Mouse (Mus musculus) liver, postnatal 0 days (tissue): ENCODE data around the gene Prpf6. TPM values are rescaled to one million over a fixed set of nuclear protein-coding genes. Genes with fewer than 3 reads are reported as not detected.

Experiments
- ATAC-seq: fragments of 200-750 bp; cut with Nextera tagmentation; 2 replicates; pipeline ENCODE4 v1.8.0; 2017; ENCODE audit warnings: mild to moderate bottlenecking, moderate library complexity
- DNase-seq: peaks from one replicate; pipeline ENCODE4 v3.0.0-alpha.2; 2016
- H3K27ac ChIP-seq: fragments of 300-500 bp; sonication (generic); 2 replicates; pipeline ENCODE4 v1.5.1; 2014; ENCODE audit warnings: antibody characterized with exemption, moderate library complexity, mild to moderate bottlenecking, low read depth
- H3K27me3 ChIP-seq: fragments of 300-500 bp; sonication (generic); 2 replicates; pipeline ENCODE4 v1.6.1; 2014; ENCODE audit warnings: low read length, control low read depth, mixed read lengths; ENCODE audit not compliant: insufficient read depth
- H3K36me3 ChIP-seq: fragments of 300-500 bp; sonication (generic); replicated peaks from 2 replicates; pipeline ENCODE4 v1.6.1; 2014; ENCODE audit warnings: mild to moderate bottlenecking, control low read depth, low read length, moderate library complexity, mixed read lengths; ENCODE audit not compliant: insufficient read depth
- H3K4me1 ChIP-seq: fragments of 300-500 bp; sonication (generic); 2 replicates; pipeline ENCODE4 v1.6.1; 2014; ENCODE audit warnings: antibody characterized with exemption, mild to moderate bottlenecking, control low read depth; ENCODE audit not compliant: insufficient read depth
- H3K4me2 ChIP-seq: fragments of 300-500 bp; sonication (generic); 2 replicates; pipeline ENCODE4 v1.6.1; 2014; ENCODE audit warnings: low read depth, mild to moderate bottlenecking, low read length, moderate library complexity, mixed read lengths
- H3K4me3 ChIP-seq: fragments of 300-500 bp; sonication (generic); 2 replicates; pipeline ENCODE4 v1.5.1; 2014; ENCODE audit warnings: low read depth, low read length
- H3K9ac ChIP-seq: fragments of 300-500 bp; sonication (generic); replicated peaks from 2 replicates; pipeline ENCODE4 v1.6.1; 2014; ENCODE audit warnings: mild to moderate bottlenecking, moderate library complexity
- H3K9me3 ChIP-seq: fragments of 300-500 bp; sonication (generic); 2 replicates; pipeline ENCODE4 v1.6.1; 2016; ENCODE audit warnings: mild to moderate bottlenecking, control low read depth, low read length, mixed read lengths
- CTCF ChIP-seq: sonication (generic); IDR thresholded peaks from 2 replicates; pipeline ENCODE4 v1.5.1; 2016; ENCODE audit warnings: antibody characterized with exemption, low read depth
- EP300 ChIP-seq: IDR thresholded peaks from 2 replicates; pipeline ENCODE4 v1.6.1; 2016; ENCODE audit warnings: antibody characterized with exemption, low read depth, mild to moderate bottlenecking
- WGBS: fragments of 180-500 bp; shearing (Covaris S2); extraction: QIAGEN DNeasy Blood & Tissue Kit; methylation state at CpG from one replicate; pipeline ENCODE4 v1.1.7; 2014; ENCODE audit not compliant: insufficient replicate concordance; 5-methylcytosine and 5-hydroxymethylcytosine counted together
- polyA plus RNA-seq: library from polyadenylated mRNA; unstranded; fragments of >200 nt; fragmentation: Nextera tagmentation; extraction: Ambion mirVana; gene quantifications from 2 replicates; pipeline ENCODE4 v1.2.1, GENCODE M21; 2015

Gene Prpf6
- polyA plus RNA-seq, 1 experiment from 2014 or later, result 17.5 TPM

GRCm38 (mm10) chr2:181578790-181579618, 12.7 kb upstream of the Prpf6 start:
- H3K9me3 ChIP-seq, result no peaks in the 10 kb centered on the region
- H3K27ac ChIP-seq, result no peak overlapping the region
- no peak overlapping the region for H3K4me3 ChIP-seq
- no peak for TF ChIP-seq CTCF
- TF ChIP-seq EP300, result no peak
- H3K9ac ChIP-seq, result peak overlapping the region; percentile 30
- ATAC-seq (no peak), DNase-seq (peak; percentile 14)
- no peaks in the 10 kb centered on the region; the same call in 1 of the 2 replicates for H3K36me3 ChIP-seq
- no peaks in the 10 kb centered on the region for H3K27me3 ChIP-seq
- WGBS, result 59% methylated on average over 5 of the region's 5 CpGs
- no peak overlapping the region for H3K4me2 ChIP-seq
- H3K4me1 ChIP-seq, result peaks cover 50% of the 10 kb centered on the region

DNA sequence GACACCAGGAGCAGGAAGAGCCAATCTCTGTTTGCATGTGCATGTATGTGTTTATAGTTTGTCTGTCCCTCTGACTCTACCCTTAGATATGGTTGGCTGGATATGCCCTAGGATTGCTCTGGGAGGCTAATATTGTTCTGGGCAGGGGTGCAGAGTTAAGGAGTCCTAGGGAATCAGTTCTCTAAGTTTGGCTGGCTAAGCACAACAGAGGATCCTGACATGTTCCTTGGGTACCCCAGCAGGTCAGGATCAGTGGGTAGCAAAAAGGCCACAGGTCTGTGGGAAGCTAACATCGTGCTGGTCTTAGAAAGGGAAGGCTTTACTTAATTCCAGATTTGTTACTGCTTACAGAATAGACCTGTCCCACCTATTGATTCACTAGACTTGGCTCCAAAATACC, 12.0 kb upstream of the Prpf6 start:
- H3K9ac ChIP-seq, result peak overlapping the region; percentile 30; the same call in 1 of the 2 replicates
- DNase-seq, result peak; percentile 9
- peaks cover 7% of the 10 kb centered on the region for H3K36me3 ChIP-seq
- H3K4me2 ChIP-seq, result no peak overlapping the region
- no peaks in the 10 kb centered on the region for H3K9me3 ChIP-seq
- no peak overlapping the region for H3K4me3 ChIP-seq
- TF ChIP-seq CTCF (no peak), EP300 (no peak)
- H3K27ac ChIP-seq, result no peak overlapping the region
- no peak for ATAC-seq
- WGBS, result 80% methylated on average over 1 of the region's 1 CpGs
- H3K27me3 ChIP-seq, result no peaks in the 10 kb centered on the region
- peaks cover 50% of the 10 kb centered on the region for H3K4me1 ChIP-seq

- no peak for ATAC-seq
- H3K4me1 ChIP-seq, result peaks cover 50% of the 10 kb centered on the region
- TF ChIP-seq EP300 (no peak), CTCF (no peak)
These were observed 11.4 kb upstream of the Prpf6 start for GRCm38 (mm10) chr2:181580131-181580772.

DNA sequence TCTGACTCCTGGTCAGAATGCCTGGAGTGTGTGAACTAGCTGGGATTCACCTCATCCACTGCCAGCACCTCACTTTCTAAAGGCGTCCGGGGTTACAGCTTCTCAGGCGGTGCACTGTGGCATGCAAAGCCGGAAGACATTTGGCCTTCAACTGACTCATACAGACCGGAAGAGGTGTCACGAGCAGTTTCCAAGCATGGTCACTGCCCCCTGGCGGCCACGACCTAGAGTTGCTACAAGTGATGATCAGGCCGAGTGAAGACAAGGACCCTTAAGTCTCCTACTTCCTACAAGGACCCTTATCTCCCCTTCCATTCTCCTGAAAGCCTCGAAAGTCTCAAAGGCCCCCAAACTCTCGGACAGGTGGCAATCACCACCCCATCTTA, 10.7 kb upstream of the Prpf6 start:
- ATAC-seq, result peak; percentile 80
- under 1% methylated on average over 11 of the region's 11 CpGs for WGBS
- Histone ChIP-seq H3K27me3 (no peaks in the 10 kb centered on the region), H3K9me3 (no peaks in the 10 kb centered on the region), H3K4me2 (peak overlapping the region; percentile 98), H3K4me3 (peak overlapping the region; percentile 95), H3K36me3 (peaks cover 15% of the 10 kb centered on the region), H3K27ac (peak overlapping the region; percentile 93), H3K9ac (peak overlapping the region; percentile 87), H3K4me1 (peaks cover 50% of the 10 kb centered on the region)
- DNase-seq, result peak; percentile 88
- TF ChIP-seq CTCF, result peak; percentile 98
- TF ChIP-seq EP300, result peak; percentile 26; the same call in 1 of the 2 replicates

More at GRCm38 (mm10) chr2:181580131-181580772, 11.4 kb upstream of the Prpf6 start:
- Histone ChIP-seq H3K36me3 (peaks cover 8% of the 10 kb centered on the region), H3K9me3 (no peaks in the 10 kb centered on the region), H3K27ac (peak overlapping the region; percentile 93), H3K4me3 (peak overlapping the region; percentile 95), H3K9ac (peak overlapping the region; percentile 87), H3K27me3 (no peaks in the 10 kb centered on the region), H3K4me2 (peak overlapping the region; percentile 98)
- 75% methylated on average over 5 of the region's 5 CpGs for WGBS
- DNase-seq, result no peak

- Histone ChIP-seq H3K4me3 (peak overlapping the region; percentile 95), H3K4me2 (peak overlapping the region; percentile 98), H3K36me3 (peaks cover 21% of the 10 kb centered on the region), H3K27me3 (no peaks in the 10 kb centered on the region), H3K4me1 (peaks cover 50% of the 10 kb centered on the region), H3K9ac (peak overlapping the region; percentile 87), H3K27ac (peak overlapping the region; percentile 93), H3K9me3 (no peaks in the 10 kb centered on the region)
- peak; percentile 90 for DNase-seq
- TF ChIP-seq CTCF (no peak), EP300 (no peak)
- 1% methylated on average over 49 of the region's 49 CpGs for WGBS
- ATAC-seq, result peak; percentile 78
These were observed 10.1 kb upstream of the Prpf6 start for GRCm38 (mm10) chr2:181581402-181582120.

- Histone ChIP-seq H3K27ac (peak overlapping the region; percentile 66), H3K4me3 (peak overlapping the region; percentile 95; the same call in 1 of the 2 replicates), H3K4me1 (peaks cover 43% of the 10 kb centered on the region), H3K27me3 (no peaks in the 10 kb centered on the region), H3K9me3 (no peaks in the 10 kb centered on the region), H3K9ac (no peak overlapping the region), H3K4me2 (peak overlapping the region; percentile 98; the same call in 1 of the 2 replicates), H3K36me3 (peaks cover 28% of the 10 kb centered on the region)
- WGBS, result 79% methylated on average over 2 of the region's 2 CpGs
- TF ChIP-seq EP300 (no peak), CTCF (no peak)
- ATAC-seq, result no peak
- peak; percentile 13 for DNase-seq
These were observed 9.3 kb upstream of the Prpf6 start for GRCm38 (mm10) chr2:181582358-181582757.
